Mouse (Mus musculus) thymus, adult 2 months (tissue): Measurements from ENCODE around the gene Lrrc7. TPM values are rescaled to one million over a fixed set of nuclear protein-coding genes. Genes with fewer than 3 reads are reported as not detected.
"Not testable (repeated sequence)": the region's sequence is repeated elsewhere in the genome, so short reads cannot be mapped to it uniquely, and the experiment has no call there.

Source experiments
- DNase-seq: peaks from one replicate; pipeline ENCODE4 v3.0.0; 2021
- H3K27ac ChIP-seq: fragments of 200-500 bp; 2 replicates; pipeline ENCODE4 v1.5.1; 2012; ENCODE audit warnings: low read length, control low read depth; ENCODE audit not compliant: control insufficient read depth, insufficient read depth
- H3K27me3 ChIP-seq: fragments of 200-500 bp; 2 replicates; pipeline ENCODE4 v1.6.1; 2012; ENCODE audit warnings: mild to moderate bottlenecking, low read length, moderate library complexity, mixed read lengths; ENCODE audit not compliant: control insufficient read depth, insufficient read depth
- H3K36me3 ChIP-seq: fragments of 200-500 bp; 2 replicates; pipeline ENCODE4 v1.6.1; 2012; ENCODE audit warnings: mild to moderate bottlenecking, low read length, moderate library complexity; ENCODE audit not compliant: control insufficient read depth, insufficient read depth
- H3K4me1 ChIP-seq: fragments of 200-500 bp; replicated peaks from 2 replicates; pipeline ENCODE4 v1.6.1; 2012; ENCODE audit warnings: low read length; ENCODE audit not compliant: control insufficient read depth, insufficient read depth
- H3K4me3 ChIP-seq: fragments of 200-500 bp; 2 replicates; pipeline ENCODE4 v1.5.1; 2012; ENCODE audit warnings: mild to moderate bottlenecking, low read length, control low read depth, moderate library complexity; ENCODE audit not compliant: control insufficient read depth, insufficient read depth
- CTCF ChIP-seq: fragments of 200-500 bp; IDR thresholded peaks from 2 replicates; pipeline ENCODE4 v1.5.1; 2012; ENCODE audit warnings: mild to moderate bottlenecking, control low read depth, low read length, moderate library complexity, borderline replicate concordance; ENCODE audit not compliant: control insufficient read depth, poor library complexity, insufficient read depth; ENCODE audit errors: extremely low read depth
- POLR2A ChIP-seq: fragments of 200-500 bp; IDR thresholded peaks from 2 replicates; pipeline ENCODE4 v1.6.1; 2012; ENCODE audit warnings: mild to moderate bottlenecking, low read length, control low read depth, moderate library complexity; ENCODE audit not compliant: control insufficient read depth, poor library complexity, insufficient read depth; ENCODE audit errors: extremely low read depth
- WGBS: fragments of 180-500 bp; shearing (Covaris S2); methylation state at CpG from one replicate; pipeline ENCODE4 v1.1.7; 2018; 5-methylcytosine and 5-hydroxymethylcytosine counted together
- polyA plus RNA-seq: library from polyadenylated mRNA; depleted of rRNA; stranded (reverse); fragments of >200 nt; gene quantifications from 2 replicates; pipeline ENCODE4 v1.2.3, GENCODE M21; 2012

The Lrrc7 gene
- polyA plus RNA-seq, 1 experiment, result not detected

DNA sequence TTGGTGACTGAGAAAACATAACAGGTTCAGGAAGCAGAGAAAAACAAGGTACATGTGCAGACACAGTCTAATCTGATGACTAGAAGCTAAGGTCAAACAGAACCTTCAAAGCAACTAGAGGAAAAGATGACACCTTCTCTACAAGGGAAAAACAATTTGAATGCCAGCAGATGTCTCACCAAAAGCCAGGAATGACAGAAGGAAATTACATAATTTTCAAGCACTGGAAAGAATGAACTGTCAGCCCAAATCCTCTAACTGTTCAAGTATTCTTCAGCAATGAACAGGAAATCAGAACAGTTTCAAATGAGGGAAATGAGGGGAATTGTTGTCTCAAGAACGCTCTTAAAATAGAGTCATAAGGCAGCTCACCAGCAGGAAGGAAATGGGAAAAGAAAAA is 421.4 kb downstream of the Lrrc7 start:
- Histone ChIP-seq H3K36me3 (no peaks in the 10 kb centered on the region), H3K27ac (no peak overlapping the region), H3K27me3 (no peaks in the 10 kb centered on the region), H3K4me1 (no peaks in the 10 kb centered on the region), H3K4me3 (no peak overlapping the region)
- TF ChIP-seq POLR2A (no peak), CTCF (no peak)
- DNase-seq, result no peak
- WGBS, result 13% methylated on average over 1 of the region's 1 CpGs

DNA sequence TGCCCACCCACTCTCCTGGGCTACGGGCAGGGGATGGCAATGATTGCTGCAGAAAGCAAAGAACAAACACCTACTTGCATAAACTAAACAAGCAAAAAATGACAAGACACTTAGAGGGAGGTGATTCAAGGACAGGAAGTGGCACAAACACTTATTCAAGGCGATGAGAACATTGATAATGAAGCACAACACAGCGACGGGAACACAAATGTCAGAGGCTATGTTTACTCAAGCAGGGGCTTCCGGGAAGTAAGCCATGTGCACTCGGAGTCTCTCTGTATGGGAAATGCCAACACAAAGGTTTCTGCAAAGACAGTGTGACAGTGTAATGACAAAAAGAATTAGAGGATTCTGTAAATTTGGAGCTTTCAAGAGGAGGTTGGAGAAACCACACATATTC is 424.2 kb downstream of the Lrrc7 start:
- Histone ChIP-seq H3K27ac (no peak overlapping the region), H3K36me3 (no peaks in the 10 kb centered on the region), H3K4me1 (no peaks in the 10 kb centered on the region), H3K27me3 (no peaks in the 10 kb centered on the region), H3K4me3 (no peak overlapping the region)
- DNase-seq, result no peak
- TF ChIP-seq POLR2A (no peak), CTCF (no peak)
- 58% methylated on average over 6 of the region's 6 CpGs for WGBS

GRCm38 (mm10) chr3:158131672-158132071 is 430.3 kb downstream of the Lrrc7 start:
- Histone ChIP-seq H3K27me3 (no peaks in the 10 kb centered on the region), H3K27ac (no peak overlapping the region), H3K4me1 (no peaks in the 10 kb centered on the region), H3K4me3 (no peak overlapping the region), H3K36me3 (no peaks in the 10 kb centered on the region)
- TF ChIP-seq CTCF (no peak), POLR2A (no peak)
- no peak for DNase-seq
- WGBS, result 65% methylated on average over 4 of the region's 4 CpGs

- no peak overlapping the region for H3K27ac ChIP-seq
- no peak overlapping the region for H3K4me3 ChIP-seq
- no peak for DNase-seq
- no peaks in the 10 kb centered on the region for H3K36me3 ChIP-seq
- H3K4me1 ChIP-seq, result no peaks in the 10 kb centered on the region
- no peak for TF ChIP-seq POLR2A
- no peak for TF ChIP-seq CTCF
- no peaks in the 10 kb centered on the region for H3K27me3 ChIP-seq
Observed at GRCm38 (mm10) chr3:158131233-158131632, 430.8 kb downstream of the Lrrc7 start.

DNA sequence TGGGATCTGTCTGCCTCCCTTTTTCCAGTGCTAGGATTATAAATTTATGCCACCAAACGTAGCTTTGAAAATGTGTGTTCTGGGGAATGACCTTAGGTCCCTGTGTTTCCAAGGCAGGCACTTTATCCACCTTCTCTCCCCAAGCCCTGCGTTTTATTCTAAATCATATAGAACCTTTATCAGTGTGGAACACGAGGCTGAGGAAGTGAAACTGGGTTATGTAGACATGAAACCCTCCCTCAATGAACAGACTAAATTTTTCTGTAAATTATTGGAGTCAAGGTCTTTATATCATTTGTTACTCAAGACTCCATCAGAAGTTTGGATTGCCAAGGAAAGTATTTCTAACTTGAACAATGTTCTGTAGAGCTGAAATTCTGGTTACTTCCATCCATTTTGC is 439.1 kb downstream of the Lrrc7 start:
- H3K27me3 ChIP-seq, result no peaks in the 10 kb centered on the region
- no peak for DNase-seq
- WGBS, result 47% methylated on average over 3 of the region's 3 CpGs
- H3K4me3 ChIP-seq, result no peak overlapping the region
- H3K4me1 ChIP-seq, result no peaks in the 10 kb centered on the region
- H3K27ac ChIP-seq, result no peak overlapping the region
- no peaks in the 10 kb centered on the region for H3K36me3 ChIP-seq
- TF ChIP-seq POLR2A (no peak), CTCF (no peak)

- H3K27ac ChIP-seq, result no peak overlapping the region
- H3K4me3 ChIP-seq, result no peak overlapping the region
- TF ChIP-seq POLR2A (no peak), CTCF (no peak)
- DNase-seq, result no peak
- H3K4me1 ChIP-seq, result no peaks in the 10 kb centered on the region
- WGBS, result 96% methylated on average over 1 of the region's 1 CpGs
- no peaks in the 10 kb centered on the region for H3K36me3 ChIP-seq
- no peaks in the 10 kb centered on the region for H3K27me3 ChIP-seq
Observed at GRCm38 (mm10) chr3:158105260-158105659, 456.8 kb downstream of the Lrrc7 start.

- Histone ChIP-seq H3K4me3 (no peak overlapping the region), H3K27ac (no peak overlapping the region), H3K4me1 (no peaks in the 10 kb centered on the region), H3K36me3 (no peaks in the 10 kb centered on the region), H3K27me3 (no peaks in the 10 kb centered on the region)
- TF ChIP-seq CTCF (no peak), POLR2A (no peak)
- 66% methylated on average over 2 of the region's 2 CpGs for WGBS
- no peak for DNase-seq
Observed at GRCm38 (mm10) chr3:158103467-158103866, 458.6 kb downstream of the Lrrc7 start.

DNA sequence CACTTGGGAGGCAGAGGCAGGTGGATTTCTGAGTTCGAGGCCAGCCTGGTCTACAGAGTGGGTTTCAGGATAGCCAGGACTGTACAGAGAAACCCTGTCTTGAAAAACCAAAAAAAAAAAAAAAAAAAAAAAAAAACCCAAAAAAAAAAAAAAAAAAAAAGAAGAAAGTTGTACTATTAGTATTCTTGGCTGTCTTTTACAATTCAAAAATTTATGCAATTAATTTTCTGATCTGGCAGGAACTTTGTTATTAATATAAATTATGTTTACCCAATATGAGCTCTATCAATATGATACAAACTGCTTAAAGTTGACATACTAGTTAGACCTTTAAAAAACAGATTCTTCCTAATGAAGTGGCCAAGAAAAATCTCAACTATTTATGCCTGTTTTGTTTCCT is 459.5 kb downstream of the Lrrc7 start:
- H3K27ac ChIP-seq, H3K4me3 ChIP-seq, H3K27me3 ChIP-seq, DNase-seq, H3K4me1 ChIP-seq, H3K36me3 ChIP-seq: not testable (repeated sequence)
- WGBS, result 45% methylated on average over 1 of the region's 1 CpGs

DNA sequence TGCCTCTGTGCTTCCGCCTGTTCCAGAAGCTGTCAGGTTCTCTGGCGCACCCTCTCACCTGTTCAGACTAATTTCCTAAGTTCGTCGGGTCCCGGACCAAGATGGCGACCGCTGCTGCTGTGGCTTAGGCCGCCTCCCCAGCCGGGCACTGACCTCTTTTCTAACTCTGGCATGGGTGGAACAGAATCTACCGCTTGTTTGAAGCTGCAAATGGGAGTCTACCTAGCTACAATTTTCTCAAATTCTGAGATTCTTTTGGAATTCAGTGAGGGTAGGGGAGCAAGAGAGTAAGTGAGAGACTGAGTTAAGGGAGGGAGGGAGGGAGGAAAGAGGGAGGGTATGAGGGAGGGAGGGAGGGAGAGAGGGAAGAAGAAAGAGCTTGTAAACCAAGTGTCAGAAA is 460.0 kb downstream of the Lrrc7 start:
- H3K27ac ChIP-seq, DNase-seq, H3K27me3 ChIP-seq, H3K4me1 ChIP-seq, H3K4me3 ChIP-seq, H3K36me3 ChIP-seq: not testable (repeated sequence)
- WGBS, result 90% methylated on average over 9 of the region's 10 CpGs
